Mouse (Mus musculus) CH12.LX (cell line): ENCODE measurements around the gene Exoc3l2. TPM values are rescaled to one million over a fixed set of nuclear protein-coding genes. Genes with fewer than 3 reads are reported as not detected.

Experiments used
- DNase-seq: peaks from one replicate; pipeline ENCODE4 v3.0.0-alpha.2; 2013; ENCODE audit errors: extremely low read depth
- H3K27ac ChIP-seq: 2 replicates; pipeline ENCODE4 v1.5.1; 2012; ENCODE audit warnings: low read depth, mild to moderate bottlenecking, control low read depth, moderate library complexity; ENCODE audit not compliant: insufficient read depth
- H3K27me3 ChIP-seq: replicated peaks from 2 replicates; pipeline ENCODE3; 2012; ENCODE audit warnings: inconsistent platforms
- H3K36me3 ChIP-seq, 2 experiments: replicated peaks in 1 of 2; 2 replicates each; pipeline versions ENCODE3 to v1.6.1; 2012; ENCODE audit warnings: inconsistent platforms in 1 of 2, low read length in 1 of 2, mild to moderate bottlenecking in 1 of 2, mixed read lengths in 1 of 2, moderate library complexity in 1 of 2; ENCODE audit not compliant: control insufficient read depth in 1 of 2, insufficient read depth in 1 of 2
- H3K4me1 ChIP-seq, 2 experiments: 2 replicates each; pipeline ENCODE4 v1.6.1; 2012; ENCODE audit warnings: inconsistent platforms in 1 of 2, moderate library complexity in 1 of 2; ENCODE audit not compliant: insufficient read depth in 2 of 2, control insufficient read depth in 1 of 2
- H3K4me2 ChIP-seq: 2 replicates; pipeline ENCODE4 v1.6.1; 2012; ENCODE audit warnings: low read depth, mild to moderate bottlenecking, control low read depth; ENCODE audit not compliant: poor library complexity, insufficient read depth, severe bottlenecking
- H3K4me3 ChIP-seq, 3 experiments: fragments of 150-350 bp in 1 of 3; sonication (generic) in 1 of 3; replicated peaks in 1 of 3; 2 replicates each; pipeline versions ENCODE3 to v1.5.1; 2011 to 2012; ENCODE audit warnings: low read depth in 2 of 3, low read length in 2 of 3, mild to moderate bottlenecking in 2 of 3, moderate library complexity in 2 of 3, control low read depth in 1 of 3, improper control_type of control experiment in 1 of 3, inconsistent platforms in 1 of 3, mixed read lengths in 1 of 3; ENCODE audit not compliant: poor library complexity in 1 of 3
- H3K79me2 ChIP-seq: replicated peaks from 2 replicates; pipeline ENCODE4 v1.6.1; 2012; ENCODE audit warnings: mild to moderate bottlenecking, moderate library complexity; ENCODE audit not compliant: control insufficient read depth, poor library complexity, insufficient read depth, severe bottlenecking; ENCODE audit errors: extremely low read depth
- H3K9ac ChIP-seq: 2 replicates; pipeline ENCODE4 v1.6.1; 2012; ENCODE audit warnings: low read depth, mild to moderate bottlenecking, control low read depth, moderate library complexity; ENCODE audit not compliant: insufficient read depth
- H3K9me3 ChIP-seq: replicated peaks from 2 replicates; pipeline ENCODE3; 2012; ENCODE audit warnings: low read length, inconsistent platforms, mixed read lengths
- CTCF ChIP-seq, 2 experiments: IDR thresholded peaks in 1 of 2; conservative IDR thresholded peaks in 1 of 2; 2 replicates each; pipeline ENCODE4 v1.5.1; 2011 to 2012; ENCODE audit warnings: low read depth in 2 of 2, low read length in 2 of 2, improper control_type of control experiment in 1 of 2, inconsistent platforms in 1 of 2, mild to moderate bottlenecking in 1 of 2, moderate library complexity in 1 of 2
- EP300 ChIP-seq: IDR thresholded peaks from 2 replicates; pipeline ENCODE4 v1.6.1; 2011; ENCODE audit warnings: low read length, improper control_type of control experiment
- ETS1 ChIP-seq: conservative IDR thresholded peaks from 2 replicates; pipeline ENCODE4 v1.6.1; 2012; ENCODE audit warnings: low read depth, mild to moderate bottlenecking, inconsistent platforms, low read length, improper control_type of control experiment, moderate library complexity
- HCFC1 ChIP-seq: IDR thresholded peaks from 2 replicates; pipeline ENCODE4 v1.6.1; 2012; ENCODE audit warnings: low read depth, mild to moderate bottlenecking, inconsistent platforms, low read length, improper control_type of control experiment
- IRF4 ChIP-seq: IDR thresholded peaks from 2 replicates; pipeline ENCODE4 v1.6.1; 2014; ENCODE audit warnings: low read depth, mild to moderate bottlenecking, inconsistent platforms, low read length, improper control_type of control experiment
- MAX ChIP-seq: IDR thresholded peaks from 2 replicates; pipeline ENCODE4 v1.6.1; 2011; ENCODE audit warnings: low read length, improper control_type of control experiment
- MAZ ChIP-seq: IDR thresholded peaks from 2 replicates; pipeline ENCODE4 v1.6.1; 2012; ENCODE audit warnings: low read depth, mild to moderate bottlenecking, inconsistent platforms, low read length, improper control_type of control experiment, moderate library complexity
- MXI1 ChIP-seq: IDR thresholded peaks from 2 replicates; pipeline ENCODE4 v1.6.1; 2011; ENCODE audit warnings: mild to moderate bottlenecking, low read depth, low read length, improper control_type of control experiment
- NELFE ChIP-seq: IDR thresholded peaks from 2 replicates; pipeline ENCODE4 v1.6.1; 2011; ENCODE audit warnings: low read depth, low read length, improper control_type of control experiment
- NRF1 ChIP-seq: IDR thresholded peaks from 2 replicates; pipeline ENCODE4 v1.6.1; 2014; ENCODE audit warnings: low read depth, mild to moderate bottlenecking, inconsistent platforms, low read length, improper control_type of control experiment, moderate library complexity
- POLR2AphosphoS2 ChIP-seq: IDR thresholded peaks from 2 replicates; pipeline ENCODE4 v1.6.1; 2011; ENCODE audit warnings: low read depth, low read length, improper control_type of control experiment
- RAD21 ChIP-seq: IDR thresholded peaks from 2 replicates; pipeline ENCODE4 v1.6.1; 2011; ENCODE audit warnings: low read depth, mild to moderate bottlenecking, low read length, improper control_type of control experiment, moderate library complexity
- RCOR1 ChIP-seq: conservative IDR thresholded peaks from 2 replicates; pipeline ENCODE4 v1.6.1; 2012; ENCODE audit warnings: low read depth, mild to moderate bottlenecking, inconsistent platforms, low read length, improper control_type of control experiment
- SIN3A ChIP-seq: IDR thresholded peaks from 2 replicates; pipeline ENCODE4 v1.6.1; 2012; ENCODE audit warnings: low read length, improper control_type of control experiment, inconsistent platforms
- USF1 ChIP-seq: IDR thresholded peaks from 2 replicates; pipeline ENCODE4 v1.6.1; 2014; ENCODE audit warnings: low read depth, mild to moderate bottlenecking, inconsistent platforms, low read length, improper control_type of control experiment
- ZMIZ1 ChIP-seq: IDR thresholded peaks from 2 replicates; pipeline ENCODE4 v1.6.1; 2012; ENCODE audit warnings: low read depth, mild to moderate bottlenecking, inconsistent platforms, low read length, improper control_type of control experiment
- ZNF384 ChIP-seq: IDR thresholded peaks from 2 replicates; pipeline ENCODE4 v1.6.1; 2012; ENCODE audit warnings: low read depth, low read length, improper control_type of control experiment, inconsistent platforms
- dilution Hi-C: fragments of 300-500 bp; cut with MboI; formaldehyde crosslinking; loops from 2 replicates; pipeline ENCODE4 v1.14.3; 2020; ENCODE audit warnings: low sequenced_read_pairs; ENCODE audit not compliant: extremely low pct_unique_long_range_greater_than_20kb, extremely low pct_ligation_motif_present
- in situ Hi-C: fragments of 300-500 bp; cut with MboI; formaldehyde crosslinking; loops from 3 replicates; pipeline ENCODE4 v1.14.3; 2019; ENCODE audit warnings: low sequenced_read_pairs, low pct_ligation_motif_present, low pct_unique_long_range_greater_than_20kb, mixed read lengths
- polyA plus RNA-seq: library from polyadenylated mRNA; unstranded; fragments of >175 nt; gene quantifications from 2 replicates; pipeline ENCODE4 v1.2.1, GENCODE M21; 2012; ENCODE audit warnings: low read depth; ENCODE audit not compliant: insufficient read length
- total RNA-seq, 2 experiments: library from RNA; depleted of rRNA; stranded (reverse); fragments of 300-350 nt in 1 of 2; fragments of >200 nt in 1 of 2; gene quantifications; 2 replicates each; pipeline ENCODE4 v1.2.3; 2012 to 2014

Gene Exoc3l2
- total and polyA plus RNA-seq, 3 experiments = 0.08 TPM; not detected in 2

DNA sequence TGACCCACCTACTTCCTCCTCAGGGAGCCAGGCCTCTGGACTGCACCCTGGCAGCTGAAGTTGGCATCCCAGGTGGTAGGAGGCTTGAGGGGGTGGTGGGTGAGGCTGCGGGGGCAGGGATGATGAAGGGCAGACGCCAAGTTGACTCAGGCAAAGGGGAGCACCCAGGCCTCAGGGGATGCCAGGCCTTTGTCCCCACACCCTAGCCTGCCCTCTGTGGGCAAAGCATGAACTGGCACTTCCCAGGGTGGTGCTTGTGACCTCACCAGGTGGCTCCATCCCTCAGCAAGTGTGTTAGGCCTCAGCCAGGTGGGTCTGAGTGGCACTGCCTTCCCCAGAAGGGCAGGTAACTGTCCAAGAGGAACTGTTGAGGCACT lies 62.0 kb downstream of the Exoc3l2 start:
- peaks cover 14% of the 10 kb centered on the region for H3K9me3 ChIP-seq
- H3K9ac ChIP-seq = no peak overlapping the region
- no peak overlapping the region for H3K4me3 ChIP-seq
- H3K4me2 ChIP-seq = no peak overlapping the region
- peaks cover 0 to 8% of the 10 kb centered on the region in 2 experiments; a peak in 2 of 4 replicates for H3K4me1 ChIP-seq
- dilution Hi-C loops = no loop called here
- no peak for TF ChIP-seq ZNF384
- TF ChIP-seq EP300 = no peak
- no peak for TF ChIP-seq RAD21
- no peak for TF ChIP-seq ETS1
- TF ChIP-seq NELFE = no peak
- TF ChIP-seq MXI1 = no peak
- no peak for TF ChIP-seq USF1
- TF ChIP-seq POLR2AphosphoS2 = no peak
- TF ChIP-seq RCOR1 = no peak
- no peak for TF ChIP-seq MAZ
- TF ChIP-seq MAX = no peak
- TF ChIP-seq SIN3A = no peak
- no peak for TF ChIP-seq ZMIZ1
- no peak for TF ChIP-seq IRF4
- TF ChIP-seq HCFC1 = no peak
- H3K27me3 ChIP-seq = no peaks in the 10 kb centered on the region
- H3K79me2 ChIP-seq = no peaks in the 10 kb centered on the region
- in situ Hi-C loops = no loop called here
- no peak for DNase-seq
- H3K27ac ChIP-seq = no peak overlapping the region
- peaks cover 23 to 67% of the 10 kb centered on the region in 2 experiments for H3K36me3 ChIP-seq

DNA sequence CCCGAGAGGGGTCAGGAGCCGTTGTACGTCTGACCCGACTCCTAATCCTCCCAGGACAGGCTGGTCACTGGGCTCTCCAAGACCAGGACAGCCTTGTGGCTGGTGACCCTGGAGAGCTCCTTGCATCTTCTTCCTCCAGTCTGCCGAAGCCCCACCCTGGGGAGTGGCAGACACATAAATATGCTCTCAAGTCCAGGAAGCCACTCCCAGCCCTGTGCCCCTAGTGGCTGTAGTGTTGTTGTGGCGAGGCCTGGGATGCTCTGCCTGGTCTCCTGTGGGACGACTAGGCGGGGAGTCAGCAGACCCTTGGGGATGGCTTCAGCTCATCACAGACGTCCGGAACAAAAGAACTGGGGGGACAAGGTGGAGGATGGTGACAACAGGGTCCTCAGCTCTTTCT lies 67.9 kb downstream of the Exoc3l2 start:
- dilution Hi-C loops (no loop called here), in situ Hi-C loops (no loop called here)
- Histone ChIP-seq H3K27ac (no peak overlapping the region), H3K4me2 (no peak overlapping the region), H3K9ac (no peak overlapping the region), H3K36me3 (peaks cover 61 to 82% of the 10 kb centered on the region in 2 experiments), H3K9me3 (no peaks in the 10 kb centered on the region), H3K27me3 (no peaks in the 10 kb centered on the region), H3K4me3 (no peak overlapping the region), H3K79me2 (no peaks in the 10 kb centered on the region), H3K4me1 (peaks cover under 1 to 32% of the 10 kb centered on the region in 2 experiments)
- TF ChIP-seq CTCF (conservative IDR thresholded peaks at IDR 0.05 in 1 of 2, IDR thresholded peaks at IDR 0.05 in 1 of 2; ENCODE audit: low read depth in 2 of 2, low read length in 2 of 2) = peak in 1 of 2 experiments; percentile 11; a peak in 1 of 4 replicates
- no peak for TF ChIP-seq NRF1
- peak; percentile 43 for DNase-seq
